Mouse (Mus musculus): ENCODE data around the gene Pitpnm1. TPM values are rescaled to one million over a fixed set of nuclear protein-coding genes. Genes with fewer than 3 reads are reported as not detected.
"Not testable (repeated sequence)": the region's sequence is repeated elsewhere in the genome, so short reads cannot be mapped to it uniquely, and the experiment has no call there.

The Pitpnm1 gene
- polyA plus RNA-seq, 1 experiment from 2014 or later: 113 TPM

GRCm38 (mm10) chr19:4066877-4067276 is 32.9 kb upstream of the Pitpnm1 start:
- Histone ChIP-seq H3K27ac (ENCODE audit: low read length) (no peak overlapping the region), H3K4me3 (ENCODE audit: low read depth, low read length) (no peak overlapping the region), H3K9ac (ENCODE audit: low read depth, low read length) (no peak overlapping the region), H3K27me3 (ENCODE audit: control insufficient read depth, insufficient read depth, low read depth, low read length) (no peaks in the 10 kb centered on the region), H3K4me1 (ENCODE audit: control insufficient read depth, insufficient read depth, low read length) (no peaks in the 10 kb centered on the region), H3K4me2 (ENCODE audit: low read length) (no peak overlapping the region), H3K36me3 (ENCODE audit: control insufficient read depth, insufficient read depth, low read length) (no peaks in the 10 kb centered on the region), H3K9me3 (replicated peaks; ENCODE audit: control insufficient read depth, low read length, poor library complexity, severe bottlenecking) (no peaks in the 10 kb centered on the region)
- no peak for ATAC-seq

GRCm38 (mm10) chr19:4068242-4068641 is 31.6 kb upstream of the Pitpnm1 start:
- 92% methylated on average over 2 of the region's 2 CpGs for WGBS

GRCm38 (mm10) chr19:4068717-4069410 is 30.9 kb upstream of the Pitpnm1 start:
- Histone ChIP-seq H3K9me3 (replicated peaks; ENCODE audit: control insufficient read depth, low read length, poor library complexity, severe bottlenecking) (no peaks in the 10 kb centered on the region), H3K9ac (ENCODE audit: low read depth, low read length) (no peak overlapping the region), H3K4me1 (ENCODE audit: control insufficient read depth, insufficient read depth, low read length) (no peaks in the 10 kb centered on the region), H3K36me3 (ENCODE audit: control insufficient read depth, insufficient read depth, low read length) (no peaks in the 10 kb centered on the region), H3K27me3 (ENCODE audit: control insufficient read depth, insufficient read depth, low read depth, low read length) (no peaks in the 10 kb centered on the region), H3K4me3 (ENCODE audit: low read depth, low read length) (no peak overlapping the region), H3K27ac (ENCODE audit: low read length) (no peak overlapping the region), H3K4me2 (ENCODE audit: low read length) (no peak overlapping the region)
- WGBS: 45% methylated on average over 15 of the region's 15 CpGs
- ATAC-seq: no peak

More at GRCm38 (mm10) chr19:4068242-4068641, 31.6 kb upstream of the Pitpnm1 start:
- H3K4me2 ChIP-seq (ENCODE audit: low read length); H3K4me1 ChIP-seq (ENCODE audit: control insufficient read depth, insufficient read depth, low read length); H3K36me3 ChIP-seq (ENCODE audit: control insufficient read depth, insufficient read depth, low read length); H3K27ac ChIP-seq (ENCODE audit: low read length); H3K4me3 ChIP-seq (ENCODE audit: low read depth, low read length); H3K27me3 ChIP-seq (ENCODE audit: control insufficient read depth, insufficient read depth, low read depth, low read length); H3K9ac ChIP-seq (ENCODE audit: low read depth, low read length); ATAC-seq; H3K9me3 ChIP-seq (replicated peaks; ENCODE audit: control insufficient read depth, low read length, poor library complexity, severe bottlenecking): not testable (repeated sequence)

- Histone ChIP-seq H3K27me3 (ENCODE audit: control insufficient read depth, insufficient read depth, low read depth, low read length) (no peaks in the 10 kb centered on the region), H3K27ac (ENCODE audit: low read length) (no peak overlapping the region), H3K4me3 (ENCODE audit: low read depth, low read length) (no peak overlapping the region), H3K9ac (ENCODE audit: low read depth, low read length) (no peak overlapping the region), H3K4me2 (ENCODE audit: low read length) (no peak overlapping the region), H3K36me3 (ENCODE audit: control insufficient read depth, insufficient read depth, low read length) (no peaks in the 10 kb centered on the region), H3K4me1 (ENCODE audit: control insufficient read depth, insufficient read depth, low read length) (no peaks in the 10 kb centered on the region), H3K9me3 (replicated peaks; ENCODE audit: control insufficient read depth, low read length, poor library complexity, severe bottlenecking) (no peaks in the 10 kb centered on the region)
- no peak for ATAC-seq
- 73% methylated on average over 15 of the region's 15 CpGs for WGBS
Observed at GRCm38 (mm10) chr19:4070311-4070710, 29.5 kb upstream of the Pitpnm1 start.

GRCm38 (mm10) chr19:4070756-4071155 is 29.0 kb upstream of the Pitpnm1 start:
- H3K4me1 ChIP-seq (ENCODE audit: control insufficient read depth, insufficient read depth, low read length): no peaks in the 10 kb centered on the region
- H3K4me2 ChIP-seq (ENCODE audit: low read length): no peak overlapping the region
- no peak overlapping the region for H3K9ac ChIP-seq (ENCODE audit: low read depth, low read length)
- H3K4me3 ChIP-seq (ENCODE audit: low read depth, low read length): no peak overlapping the region
- no peaks in the 10 kb centered on the region for H3K36me3 ChIP-seq (ENCODE audit: control insufficient read depth, insufficient read depth, low read length)
- no peak for ATAC-seq
- no peaks in the 10 kb centered on the region for H3K9me3 ChIP-seq (replicated peaks; ENCODE audit: control insufficient read depth, low read length, poor library complexity, severe bottlenecking)
- H3K27me3 ChIP-seq (ENCODE audit: control insufficient read depth, insufficient read depth, low read depth, low read length): no peaks in the 10 kb centered on the region
- no peak overlapping the region for H3K27ac ChIP-seq (ENCODE audit: low read length)
- WGBS: 84% methylated on average over 8 of the region's 8 CpGs

- H3K9ac ChIP-seq (ENCODE audit: low read depth, low read length): no peak overlapping the region
- H3K4me2 ChIP-seq (ENCODE audit: low read length): no peak overlapping the region
- H3K27me3 ChIP-seq (ENCODE audit: control insufficient read depth, insufficient read depth, low read depth, low read length): no peaks in the 10 kb centered on the region
- 92% methylated on average over 6 of the region's 6 CpGs for WGBS
- no peaks in the 10 kb centered on the region for H3K9me3 ChIP-seq (replicated peaks; ENCODE audit: control insufficient read depth, low read length, poor library complexity, severe bottlenecking)
- H3K36me3 ChIP-seq (ENCODE audit: control insufficient read depth, insufficient read depth, low read length): no peaks in the 10 kb centered on the region
- ATAC-seq: no peak
- no peak overlapping the region for H3K4me3 ChIP-seq (ENCODE audit: low read depth, low read length)
- no peaks in the 10 kb centered on the region for H3K4me1 ChIP-seq (ENCODE audit: control insufficient read depth, insufficient read depth, low read length)
- H3K27ac ChIP-seq (ENCODE audit: low read length): no peak overlapping the region
Observed at GRCm38 (mm10) chr19:4071406-4071805, 28.4 kb upstream of the Pitpnm1 start.

- Histone ChIP-seq H3K4me1 (ENCODE audit: control insufficient read depth, insufficient read depth, low read length) (no peaks in the 10 kb centered on the region), H3K4me3 (ENCODE audit: low read depth, low read length) (no peak overlapping the region), H3K36me3 (ENCODE audit: control insufficient read depth, insufficient read depth, low read length) (no peaks in the 10 kb centered on the region), H3K27ac (ENCODE audit: low read length) (no peak overlapping the region), H3K9me3 (replicated peaks; ENCODE audit: control insufficient read depth, low read length, poor library complexity, severe bottlenecking) (no peaks in the 10 kb centered on the region), H3K9ac (ENCODE audit: low read depth, low read length) (no peak overlapping the region), H3K4me2 (ENCODE audit: low read length) (no peak overlapping the region), H3K27me3 (ENCODE audit: control insufficient read depth, insufficient read depth, low read depth, low read length) (no peaks in the 10 kb centered on the region)
- no peak for ATAC-seq
- WGBS: 86% methylated on average over 6 of the region's 6 CpGs
Observed at GRCm38 (mm10) chr19:4072706-4073424, 26.9 kb upstream of the Pitpnm1 start.

GRCm38 (mm10) chr19:4075531-4075930 is 24.3 kb upstream of the Pitpnm1 start:
- ATAC-seq: no peak
- Histone ChIP-seq H3K27me3 (ENCODE audit: control insufficient read depth, insufficient read depth, low read depth, low read length) (no peaks in the 10 kb centered on the region), H3K27ac (ENCODE audit: low read length) (no peak overlapping the region), H3K36me3 (ENCODE audit: control insufficient read depth, insufficient read depth, low read length) (no peaks in the 10 kb centered on the region), H3K4me2 (ENCODE audit: low read length) (no peak overlapping the region), H3K4me3 (ENCODE audit: low read depth, low read length) (no peak overlapping the region), H3K4me1 (ENCODE audit: control insufficient read depth, insufficient read depth, low read length) (no peaks in the 10 kb centered on the region), H3K9ac (ENCODE audit: low read depth, low read length) (no peak overlapping the region), H3K9me3 (replicated peaks; ENCODE audit: control insufficient read depth, low read length, poor library complexity, severe bottlenecking) (no peaks in the 10 kb centered on the region)
- WGBS: 85% methylated on average over 1 of the region's 1 CpGs

GRCm38 (mm10) chr19:4079594-4079993 is 20.2 kb upstream of the Pitpnm1 start:
- Histone ChIP-seq H3K9me3 (replicated peaks; ENCODE audit: control insufficient read depth, low read length, poor library complexity, severe bottlenecking) (no peaks in the 10 kb centered on the region), H3K9ac (ENCODE audit: low read depth, low read length) (no peak overlapping the region), H3K27ac (ENCODE audit: low read length) (no peak overlapping the region), H3K4me1 (ENCODE audit: control insufficient read depth, insufficient read depth, low read length) (no peaks in the 10 kb centered on the region), H3K4me2 (ENCODE audit: low read length) (no peak overlapping the region), H3K36me3 (ENCODE audit: control insufficient read depth, insufficient read depth, low read length) (no peaks in the 10 kb centered on the region), H3K27me3 (ENCODE audit: control insufficient read depth, insufficient read depth, low read depth, low read length) (no peaks in the 10 kb centered on the region), H3K4me3 (ENCODE audit: low read depth, low read length) (no peak overlapping the region)
- 73% methylated on average over 1 of the region's 1 CpGs for WGBS
- ATAC-seq: no peak

All from midbrain, embryonic 16.5 days (tissue).